In genomic region chr5:136706803-136707202, GRCm38 (mm10) we compare ENCODE assay signal across 9 mouse cellular contexts. TPM values are rescaled to one million over a fixed set of nuclear protein-coding genes. Genes with fewer than 3 reads are reported as not detected.
A peak's percentile ranks its signal among the peaks of the same experiment; 100 is the strongest.
DNase-seq lines count a peak whose midpoint lies in the region; ATAC-seq lines count a peak whose summit lies in the region.
"Had no signal": no experiment of that assay in that cellular context is flagged by ENCODE, and none has a peak within 500 bp of the region (broad histone marks: within the 10 kb centered on the region; RNA-seq: fewer than 3 reads in every experiment).

No protein-coding gene starts in this region.

- no peak overlapping the region for H3K4me2 ChIP-seq in kidney, embryonic 16.5 days (replicated peaks; ENCODE audit: low read depth, low read length)
- no peak overlapping the region for H3K4me2 ChIP-seq in kidney, embryonic 14.5 days (replicated peaks; ENCODE audit: low read depth, low read length)
- no peak overlapping the region for H3K4me2 ChIP-seq in liver, embryonic 11.5 days

- H3K27ac ChIP-seq in kidney, embryonic 16.5 days (ENCODE audit: low read length) = no peak overlapping the region
- H3K27ac ChIP-seq in kidney, embryonic 14.5 days (ENCODE audit: low read depth, low read length) = no peak overlapping the region
- no peak overlapping the region for H3K27ac ChIP-seq in liver, embryonic 11.5 days (ENCODE audit: low read depth, low read length)

- DNase-seq in kidney, adult 18-20 months = peak; percentile 62
- peak; percentile 61 for DNase-seq in c-Kit-positive CD71-positive TER-119-negative erythroid progenitor cells, embryonic 14.5 days (ENCODE audit: low read depth)
- peak; percentile 32 to 67 for DNase-seq in frontal cortex, postnatal 14 days (ENCODE audit: low spot score in 2 of 2)
- peak; percentile 61 for DNase-seq in liver, embryonic 11.5 days (ENCODE audit: low spot score)
- DNase-seq in ovary, postnatal 14 days (ENCODE audit: low spot score) = peak; percentile 73
- DNase-seq in thymus, postnatal 10 days (ENCODE audit: low spot score in 2 of 2) = peak; percentile 63 to 92

- no peaks in the 10 kb centered on the region for H3K36me3 ChIP-seq in kidney, embryonic 16.5 days (ENCODE audit: insufficient read depth, low read length)
- H3K36me3 ChIP-seq in kidney, embryonic 14.5 days (ENCODE audit: control insufficient read depth, insufficient read depth, low read length) = no peaks in the 10 kb centered on the region
- no peaks in the 10 kb centered on the region for H3K36me3 ChIP-seq in liver, embryonic 11.5 days (ENCODE audit: control insufficient read depth, insufficient read depth, low read length)

- no peak overlapping the region for H3K9ac ChIP-seq in kidney, embryonic 16.5 days (replicated peaks; ENCODE audit: low read length)
- no peak overlapping the region for H3K9ac ChIP-seq in kidney, embryonic 14.5 days (ENCODE audit: low read depth, low read length)
- H3K9ac ChIP-seq in liver, embryonic 11.5 days (ENCODE audit: low read depth, low read length) = no peak overlapping the region

- peaks cover 4% of the 10 kb centered on the region for H3K4me1 ChIP-seq in kidney, embryonic 16.5 days (ENCODE audit: insufficient read depth, low read length)
- H3K4me1 ChIP-seq in kidney, embryonic 14.5 days (ENCODE audit: control insufficient read depth, insufficient read depth, low read length) = 0 out of 2 replicates have a peak, but pooled peaks cover 3% of the 10 kb centered on the region
- H3K4me1 ChIP-seq in liver, embryonic 11.5 days (replicated peaks; ENCODE audit: control insufficient read depth, insufficient read depth, low read length) = no peaks in the 10 kb centered on the region

- H3K27me3 ChIP-seq in kidney, embryonic 16.5 days (ENCODE audit: insufficient read depth, low read length) = no peaks in the 10 kb centered on the region
- H3K27me3 ChIP-seq in kidney, embryonic 14.5 days (ENCODE audit: control insufficient read depth, insufficient read depth, low read length) = no peaks in the 10 kb centered on the region
- no peaks in the 10 kb centered on the region for H3K27me3 ChIP-seq in liver, embryonic 11.5 days (replicated peaks; ENCODE audit: control insufficient read depth, insufficient read depth, low read length)

- peaks cover 3% of the 10 kb centered on the region for H3K9me3 ChIP-seq in kidney, embryonic 16.5 days (ENCODE audit: low read length)
- H3K9me3 ChIP-seq in kidney, embryonic 14.5 days (ENCODE audit: control insufficient read depth, low read length) = no peaks in the 10 kb centered on the region; the same call in 1 of the 2 replicates
- H3K9me3 ChIP-seq in liver, embryonic 11.5 days (ENCODE audit: control insufficient read depth, low read length) = 0 out of 2 replicates have a peak, but pooled peaks cover 2% of the 10 kb centered on the region

- no peak for ATAC-seq in kidney, embryonic 16.5 days (ENCODE audit: low FRiP score, low TSS enrichment)
- ATAC-seq in kidney, embryonic 14.5 days (ENCODE audit: low FRiP score, low TSS enrichment) = peak; percentile 47; the same call in 1 of the 2 replicates
- ATAC-seq in liver, embryonic 11.5 days (replicated peaks; ENCODE audit: low FRiP score) = no peak

- H3K4me3 ChIP-seq in kidney, embryonic 16.5 days (ENCODE audit: low read length) = no peak overlapping the region
- H3K4me3 ChIP-seq in kidney, embryonic 14.5 days (ENCODE audit: low read length) = no peak overlapping the region
- H3K4me3 ChIP-seq in liver, embryonic 11.5 days (ENCODE audit: low read depth, low read length) = no peak overlapping the region
- H3K4me3 ChIP-seq: erythroblast, embryonic 14.5 days had no signal

- WGBS in kidney, embryonic 16.5 days = 1% methylated on average over 9 of the region's 9 CpGs
- 2% methylated on average over 9 of the region's 9 CpGs for WGBS in kidney, embryonic 14.5 days
- under 1% methylated on average over 9 of the region's 9 CpGs for WGBS in liver, embryonic 11.5 days

RNA-seq across cellular contexts. Expression of gene Myl10, which starts 13.9 kb away (rescaled TPM):
- polyA plus RNA-seq in kidney, embryonic 16.5 days (2015; fragmentation: Nextera tagmentation; extraction: Ambion mirVana) = not detected in 2 replicates
- not detected in 2 replicates for polyA plus RNA-seq in kidney, embryonic 14.5 days (2014; fragmentation: Nextera tagmentation; extraction: Ambion mirVana)
- polyA plus RNA-seq in liver, embryonic 11.5 days (2014; fragmentation: Nextera tagmentation; extraction: Ambion mirVana) = not detected in 2 replicates
- polyA plus RNA-seq: erythroblast, embryonic 14.5 days had no signal
